Mouse (Mus musculus) liver, embryonic 14.5 days (tissue): ENCODE data around the gene Imp3.

ENCODE experiments used
- CTCF ChIP-seq: IDR thresholded peaks from 2 replicates; pipeline ENCODE4 v1.5.1; 2016; ENCODE audit warnings: antibody characterized with exemption, low read depth, control low read depth
- EP300 ChIP-seq: IDR thresholded peaks from 2 replicates; pipeline ENCODE4 v1.6.1; 2016; ENCODE audit warnings: antibody characterized with exemption, low read depth

- no peak for TF ChIP-seq EP300
- no peak; the same call in 1 of the 2 replicates for TF ChIP-seq CTCF
These were observed 22.2 kb upstream of the Imp3 start for GRCm38 (mm10) chr9:56915116-56915515.
